Mouse (Mus musculus) heart, adult 2 months (tissue): ENCODE measurements around the gene Ddah2.

Experiments
- CTCF ChIP-seq: fragments of 200-600 bp; IDR thresholded peaks from 2 replicates; pipeline ENCODE4 v1.8.1; 2022; ENCODE audit warnings: antibody characterized with exemption, mild to moderate bottlenecking, moderate library complexity
- EP300 ChIP-seq: fragments of 200-500 bp; IDR thresholded peaks from 2 replicates; pipeline ENCODE4 v1.6.1; 2011; ENCODE audit warnings: low read depth, low read length, control low read depth; ENCODE audit not compliant: insufficient read depth
- POLR2A ChIP-seq: fragments of 200-500 bp; IDR thresholded peaks from 2 replicates; pipeline ENCODE4 v1.6.1; 2011; ENCODE audit warnings: mild to moderate bottlenecking, low read depth, low read length, control low read depth; ENCODE audit not compliant: insufficient read depth

GRCm38 (mm10) chr17:35083929-35084497, 25.2 kb downstream of the Ddah2 start:
- TF ChIP-seq EP300 (no peak), POLR2A (no peak), CTCF (no peak)
